Mouse (Mus musculus): ENCODE measurements around the gene Spc24. TPM values are rescaled to one million over a fixed set of nuclear protein-coding genes. Genes with fewer than 3 reads are reported as not detected.
A peak's percentile ranks its signal among the peaks of the same experiment; 100 is the strongest.

Gene Spc24
- polyA plus RNA-seq, 1 experiment from 2014 or later = 15.7 TPM

GRCm38 (mm10) chr9:21737188-21737587, 22.9 kb downstream of the Spc24 start:
- Histone ChIP-seq H3K27ac (no peak overlapping the region), H3K4me3 (no peak overlapping the region), H3K9ac (no peak overlapping the region), H3K36me3 (replicated peaks) (peaks cover 69% of the 10 kb centered on the region), H3K4me2 (no peak overlapping the region), H3K4me1 (no peaks in the 10 kb centered on the region), H3K9me3 (no peaks in the 10 kb centered on the region), H3K27me3 (replicated peaks) (no peaks in the 10 kb centered on the region)
- WGBS = 96% methylated on average over 10 of the region's 10 CpGs
- no peak for ATAC-seq (replicated peaks)

GRCm38 (mm10) chr9:21736580-21736979, 23.5 kb downstream of the Spc24 start:
- no peaks in the 10 kb centered on the region for H3K27me3 ChIP-seq (replicated peaks)
- H3K4me3 ChIP-seq = no peak overlapping the region
- H3K4me2 ChIP-seq = no peak overlapping the region
- ATAC-seq (replicated peaks) = no peak
- H3K36me3 ChIP-seq (replicated peaks) = peaks cover 64% of the 10 kb centered on the region
- 85% methylated on average over 3 of the region's 3 CpGs for WGBS
- H3K4me1 ChIP-seq = no peaks in the 10 kb centered on the region
- H3K9ac ChIP-seq = no peak overlapping the region
- H3K9me3 ChIP-seq = no peaks in the 10 kb centered on the region
- no peak overlapping the region for H3K27ac ChIP-seq

- Histone ChIP-seq H3K4me2 (no peak overlapping the region), H3K4me3 (no peak overlapping the region), H3K27ac (no peak overlapping the region), H3K4me1 (no peaks in the 10 kb centered on the region), H3K36me3 (replicated peaks) (peaks cover 63% of the 10 kb centered on the region), H3K27me3 (replicated peaks) (no peaks in the 10 kb centered on the region), H3K9me3 (no peaks in the 10 kb centered on the region), H3K9ac (no peak overlapping the region)
- 91% methylated on average over 14 of the region's 14 CpGs for WGBS
- no peak for ATAC-seq (replicated peaks)
Measured at GRCm38 (mm10) chr9:21735126-21735525, 25.0 kb downstream of the Spc24 start.

- H3K4me1 ChIP-seq = no peaks in the 10 kb centered on the region
- no peaks in the 10 kb centered on the region for H3K27me3 ChIP-seq (replicated peaks)
- peaks cover 55% of the 10 kb centered on the region for H3K36me3 ChIP-seq (replicated peaks)
- H3K4me3 ChIP-seq = no peak overlapping the region
- WGBS = 98% methylated on average over 7 of the region's 7 CpGs
- no peak for ATAC-seq (replicated peaks)
- no peaks in the 10 kb centered on the region for H3K9me3 ChIP-seq
- no peak overlapping the region for H3K9ac ChIP-seq
- no peak overlapping the region for H3K4me2 ChIP-seq
- no peak overlapping the region for H3K27ac ChIP-seq
Measured at GRCm38 (mm10) chr9:21733989-21734388, 26.1 kb downstream of the Spc24 start.

- Histone ChIP-seq H3K27ac (no peak overlapping the region), H3K9ac (no peak overlapping the region), H3K36me3 (replicated peaks) (peaks cover 49% of the 10 kb centered on the region), H3K9me3 (no peaks in the 10 kb centered on the region), H3K4me2 (no peak overlapping the region), H3K4me1 (no peaks in the 10 kb centered on the region), H3K4me3 (no peak overlapping the region), H3K27me3 (replicated peaks) (no peaks in the 10 kb centered on the region)
- no peak for ATAC-seq (replicated peaks)
- 77% methylated on average over 17 of the region's 17 CpGs for WGBS
Measured at GRCm38 (mm10) chr9:21733446-21733845, 26.7 kb downstream of the Spc24 start.

GRCm38 (mm10) chr9:21732288-21732687, 27.8 kb downstream of the Spc24 start:
- no peak for ATAC-seq (replicated peaks)
- Histone ChIP-seq H3K4me3 (no peak overlapping the region), H3K4me2 (no peak overlapping the region), H3K9ac (no peak overlapping the region), H3K27ac (no peak overlapping the region), H3K9me3 (no peaks in the 10 kb centered on the region), H3K36me3 (replicated peaks) (peaks cover 41% of the 10 kb centered on the region), H3K27me3 (replicated peaks) (no peaks in the 10 kb centered on the region), H3K4me1 (no peaks in the 10 kb centered on the region)
- WGBS = 95% methylated on average over 9 of the region's 9 CpGs

GRCm38 (mm10) chr9:21729264-21729663, 30.8 kb downstream of the Spc24 start:
- H3K36me3 ChIP-seq (replicated peaks) = peaks cover 20% of the 10 kb centered on the region
- peaks cover 24% of the 10 kb centered on the region for H3K4me1 ChIP-seq
- H3K27me3 ChIP-seq (replicated peaks) = no peaks in the 10 kb centered on the region
- H3K4me3 ChIP-seq = no peak overlapping the region
- WGBS = 84% methylated on average over 7 of the region's 7 CpGs
- no peak overlapping the region for H3K9ac ChIP-seq
- ATAC-seq (replicated peaks) = no peak
- no peaks in the 10 kb centered on the region for H3K9me3 ChIP-seq
- no peak overlapping the region for H3K4me2 ChIP-seq
- no peak overlapping the region for H3K27ac ChIP-seq

- Histone ChIP-seq H3K9me3 (no peaks in the 10 kb centered on the region), H3K4me2 (no peak overlapping the region), H3K9ac (no peak overlapping the region), H3K36me3 (replicated peaks) (peaks cover 11% of the 10 kb centered on the region), H3K27ac (no peak overlapping the region), H3K4me1 (peaks cover 24% of the 10 kb centered on the region), H3K27me3 (replicated peaks) (no peaks in the 10 kb centered on the region), H3K4me3 (no peak overlapping the region)
- WGBS = 91% methylated on average over 10 of the region's 10 CpGs
- ATAC-seq (replicated peaks) = no peak
Measured at GRCm38 (mm10) chr9:21728261-21728832, 31.8 kb downstream of the Spc24 start.

GRCm38 (mm10) chr9:21726218-21726975, 33.7 kb downstream of the Spc24 start:
- no peak for ATAC-seq (replicated peaks)
- WGBS = 65% methylated on average over 14 of the region's 14 CpGs
- peak overlapping the region; percentile 81 for H3K4me2 ChIP-seq
- no peaks in the 10 kb centered on the region for H3K36me3 ChIP-seq (replicated peaks)
- H3K27me3 ChIP-seq (replicated peaks) = no peaks in the 10 kb centered on the region
- no peaks in the 10 kb centered on the region for H3K9me3 ChIP-seq
- no peak overlapping the region for H3K9ac ChIP-seq
- peaks cover 31% of the 10 kb centered on the region for H3K4me1 ChIP-seq
- H3K4me3 ChIP-seq = no peak overlapping the region
- 0 out of 2 replicates have a peak overlapping the region, but pooled peaks have one; percentile 39 for H3K27ac ChIP-seq

- ATAC-seq (replicated peaks) = no peak
- H3K36me3 ChIP-seq (replicated peaks) = no peaks in the 10 kb centered on the region
- H3K27me3 ChIP-seq (replicated peaks) = no peaks in the 10 kb centered on the region
- peak overlapping the region; percentile 56 for H3K4me3 ChIP-seq
- peaks cover 31% of the 10 kb centered on the region for H3K4me1 ChIP-seq
- peak overlapping the region; percentile 81 for H3K4me2 ChIP-seq
- no peaks in the 10 kb centered on the region for H3K9me3 ChIP-seq
- H3K9ac ChIP-seq = no peak overlapping the region
- H3K27ac ChIP-seq = 0 out of 2 replicates have a peak overlapping the region, but pooled peaks have one; percentile 39
- WGBS = 85% methylated on average over 23 of the region's 23 CpGs
Measured at GRCm38 (mm10) chr9:21725224-21726121, 34.6 kb downstream of the Spc24 start.

GRCm38 (mm10) chr9:21724147-21724536, 36.0 kb downstream of the Spc24 start:
- Histone ChIP-seq H3K4me3 (peak overlapping the region; percentile 56), H3K9ac (peak overlapping the region; percentile 53), H3K9me3 (no peaks in the 10 kb centered on the region), H3K36me3 (replicated peaks) (no peaks in the 10 kb centered on the region), H3K4me1 (peaks cover 31% of the 10 kb centered on the region), H3K27me3 (replicated peaks) (no peaks in the 10 kb centered on the region), H3K4me2 (peak overlapping the region; percentile 81), H3K27ac (peak overlapping the region; percentile 90)
- peak; percentile 98 for ATAC-seq (replicated peaks)
- 1% methylated on average over 18 of the region's 18 CpGs for WGBS
